Comparison of ENCODE assay signal across 9 mouse cellular contexts in the genomic region with DNA sequence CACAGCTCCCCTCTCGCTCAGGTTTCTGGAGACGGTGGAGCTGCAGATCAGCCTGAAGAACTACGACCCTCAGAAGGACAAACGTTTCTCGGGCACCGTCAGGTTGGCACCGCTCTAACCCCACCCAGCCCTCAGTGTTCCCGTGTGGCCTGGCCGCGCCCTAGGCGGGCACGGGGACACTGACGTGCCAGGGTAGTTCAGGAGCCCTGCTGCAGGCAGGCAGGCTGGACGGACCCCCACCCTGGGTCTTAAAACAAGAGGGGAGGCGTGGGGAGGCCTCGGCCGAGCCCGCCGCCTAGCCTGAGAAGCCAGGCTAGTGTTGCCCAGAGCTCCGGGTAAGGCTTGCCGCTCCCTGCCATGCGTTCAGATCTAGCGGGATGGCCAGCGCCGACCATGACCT. TPM values are rescaled to one million over a fixed set of nuclear protein-coding genes. Genes with fewer than 3 reads are reported as not detected.
DNase-seq lines count a peak whose midpoint lies in the region; ATAC-seq and TF ChIP-seq lines count a peak whose summit lies in the region.
"Had no signal": no experiment of that assay in that cellular context is flagged by ENCODE, and none has a peak within 500 bp of the region (broad histone marks: within the 10 kb centered on the region; RNA-seq: fewer than 3 reads in every experiment).

No protein-coding gene starts in this region.

- peaks cover 40% of the 10 kb centered on the region for H3K36me3 ChIP-seq in C2C12 (ENCODE audit: control insufficient read depth, insufficient read depth)
- H3K36me3 ChIP-seq in forebrain, embryonic 12.5 days (replicated peaks): peaks cover 41% of the 10 kb centered on the region
- H3K36me3 ChIP-seq in limb, embryonic 13.5 days: peaks cover 69% of the 10 kb centered on the region
- peaks cover 40% of the 10 kb centered on the region for H3K36me3 ChIP-seq in neural tube, embryonic 12.5 days

- no peaks in the 10 kb centered on the region for H3K27me3 ChIP-seq in C2C12 (ENCODE audit: control insufficient read depth, insufficient read depth, insufficient read length)
- H3K27me3 ChIP-seq in forebrain, embryonic 12.5 days: no peaks in the 10 kb centered on the region
- H3K27me3 ChIP-seq in limb, embryonic 13.5 days: no peaks in the 10 kb centered on the region
- no peaks in the 10 kb centered on the region for H3K27me3 ChIP-seq in neural tube, embryonic 12.5 days (replicated peaks)

- H3K4me2 ChIP-seq in forebrain, embryonic 12.5 days: peak overlapping the region; percentile 87
- H3K4me2 ChIP-seq in limb, embryonic 13.5 days (replicated peaks): peak overlapping the region; percentile 94
- peak overlapping the region; percentile 96 for H3K4me2 ChIP-seq in neural tube, embryonic 12.5 days (replicated peaks)

- peak overlapping the region; percentile 98 for H3K4me3 ChIP-seq in C2C12 (ENCODE audit: insufficient read depth, poor library complexity, severe bottlenecking)
- H3K4me3 ChIP-seq in forebrain, embryonic 12.5 days (replicated peaks): peak overlapping the region; percentile 90
- peak overlapping the region; percentile 97 for H3K4me3 ChIP-seq in limb, embryonic 13.5 days
- H3K4me3 ChIP-seq in neural tube, embryonic 12.5 days: peak overlapping the region; percentile 94

- peaks cover 25% of the 10 kb centered on the region for H3K79me3 ChIP-seq in C2C12 (ENCODE audit: low read depth)

- H3K27ac ChIP-seq in forebrain, embryonic 12.5 days: peak overlapping the region; percentile 96
- peak overlapping the region; percentile 95 for H3K27ac ChIP-seq in limb, embryonic 13.5 days
- H3K27ac ChIP-seq in neural tube, embryonic 12.5 days: peak overlapping the region; percentile 86

- ATAC-seq in forebrain, embryonic 12.5 days (ENCODE audit: low FRiP score): peak; percentile 9
- 0 out of 2 replicates have a peak, but pooled peaks have one; percentile 0 for ATAC-seq in limb, embryonic 13.5 days (ENCODE audit: low FRiP score, low read depth)
- peak; percentile 30 for ATAC-seq in neural tube, embryonic 12.5 days (ENCODE audit: low FRiP score, low read depth)

- DNase-seq in adrenal gland, postnatal 36 days: peak; percentile 32 to 46
- DNase-seq in adrenal gland, adult 8-10 months: no peak
- DNase-seq in urinary bladder, postnatal 10 days (ENCODE audit: low spot score): no peak
- no peak for DNase-seq in left cerebral cortex, adult 18-20 months (ENCODE audit: low spot score in 2 of 2)

- WGBS in forebrain, embryonic 12.5 days: under 1% methylated on average over 25 of the region's 25 CpGs
- under 1% methylated on average over 25 of the region's 25 CpGs for WGBS in limb, embryonic 13.5 days
- under 1% methylated on average over 25 of the region's 25 CpGs for whole genome bisulfite sequencing in neural tube, embryonic 12.5 days

- H3ac ChIP-seq in C2C12 (ENCODE audit: control insufficient read depth, insufficient read length, low read depth): peak overlapping the region; percentile 86

- H3K9ac ChIP-seq in forebrain, embryonic 12.5 days: peak overlapping the region; percentile 99
- H3K9ac ChIP-seq in limb, embryonic 13.5 days: peak overlapping the region; percentile 100
- peak overlapping the region; percentile 98 for H3K9ac ChIP-seq in neural tube, embryonic 12.5 days

- peaks cover 6% of the 10 kb centered on the region; the same call in 1 of the 2 replicates for H3K9me3 ChIP-seq in forebrain, embryonic 12.5 days
- peaks cover 8% of the 10 kb centered on the region; the same call in 1 of the 2 replicates for H3K9me3 ChIP-seq in limb, embryonic 13.5 days
- no peaks in the 10 kb centered on the region for H3K9me3 ChIP-seq in neural tube, embryonic 12.5 days

- H3K79me2 ChIP-seq in C2C12 (ENCODE audit: control insufficient read depth, insufficient read depth): peaks cover 33% of the 10 kb centered on the region

- TF ChIP-seq CTCF in C2C12 (IDR thresholded peaks at IDR 0.05; ENCODE audit: control insufficient read depth, insufficient read depth, insufficient read length): no peak

- peaks cover 30% of the 10 kb centered on the region for H3K4me1 ChIP-seq in forebrain, embryonic 12.5 days
- peaks cover 46% of the 10 kb centered on the region for H3K4me1 ChIP-seq in limb, embryonic 13.5 days
- peaks cover 29% of the 10 kb centered on the region for H3K4me1 ChIP-seq in neural tube, embryonic 12.5 days

TF ChIP-seq in C2C12, 6 proteins besides CTCF, POLR2A, EP300 and RAD21:
- TF ChIP-seq MAX (IDR thresholded peaks at IDR 0.05) (no peak), USF1 (IDR thresholded peaks at IDR 0.05; ENCODE audit: low read depth) (no peak), FOSL1 (IDR thresholded peaks at IDR 0.05; ENCODE audit: insufficient read depth, low read length, poor library complexity, severe bottlenecking) (no peak), CEBPB (IDR thresholded peaks at IDR 0.05; ENCODE audit: low read depth) (no peak), MYOG (IDR thresholded peaks at IDR 0.05; ENCODE audit: control insufficient read depth, extremely low read depth, insufficient read length) (no peak)
TF ChIP-seq in C2C12: peak in this region for 0.

RNA-seq across cellular contexts. Expression of gene Rpl10a, which starts 0.7 kb away (rescaled TPM):
- total RNA-seq in adrenal gland, postnatal 36 days (2021): 100 to 1,000 TPM; 847 to 904 TPM
- 100 to 1,000 TPM; 742 to 804 (median 775) TPM for total RNA-seq in adrenal gland, adult 8-10 months (2022)
- polyA plus RNA-seq in C2C12 (2012; fragmentation: generic; extraction: Trizol): 3,499 TPM
- 370 and 384 TPM in 2 replicates for polyA plus RNA-seq in forebrain, embryonic 12.5 days (2016; fragmentation: Nextera tagmentation; extraction: Ambion mirVana)
- 580 and 609 TPM in 2 replicates for polyA plus RNA-seq in limb, embryonic 13.5 days (2015; fragmentation: Nextera tagmentation; extraction: Ambion mirVana)
- polyA plus RNA-seq in neural tube, embryonic 12.5 days (2016; fragmentation: Nextera tagmentation; extraction: Ambion mirVana): 341 and 353 TPM in 2 replicates
- total RNA-seq in left cerebral cortex, adult 18-20 months (2021): 100 to 1,000 TPM; 322 to 334 TPM

RNA-seq across cellular contexts. Expression of gene Fance, which starts 15.6 kb away (rescaled TPM):
- total RNA-seq in adrenal gland, postnatal 36 days (2021): 10 to 100 TPM; 23.5 to 23.7 TPM
- total RNA-seq in adrenal gland, adult 8-10 months (2022): 10 to 100 TPM; 24.9 to 45.2 (median 36.2) TPM
- polyA plus RNA-seq in C2C12 (2012; fragmentation: generic; extraction: Trizol): 42.0 TPM
- polyA plus RNA-seq in forebrain, embryonic 12.5 days (2016; fragmentation: Nextera tagmentation; extraction: Ambion mirVana): 25.9 and 26.0 TPM in 2 replicates
- polyA plus RNA-seq in limb, embryonic 13.5 days (2015; fragmentation: Nextera tagmentation; extraction: Ambion mirVana): 36.0 and 37.3 TPM in 2 replicates
- 31.0 and 31.2 TPM in 2 replicates for polyA plus RNA-seq in neural tube, embryonic 12.5 days (2016; fragmentation: Nextera tagmentation; extraction: Ambion mirVana)
- total RNA-seq in left cerebral cortex, adult 18-20 months (2021): 10 to 100 TPM; 25.4 to 25.5 TPM

RNA-seq across cellular contexts. Expression of gene Tead3, which starts 21.7 kb away (rescaled TPM):
- 10 to 100 TPM; 10.0 to 10.1 TPM for total RNA-seq in adrenal gland, postnatal 36 days (2021)
- 10 to 100 TPM in 3 of 4 experiments, 1 to 10 TPM in 1; 8.5 to 21.1 (median 13.3) TPM for total RNA-seq in adrenal gland, adult 8-10 months (2022)
- polyA plus RNA-seq in C2C12 (2012; fragmentation: generic; extraction: Trizol): 21.5 TPM
- polyA plus RNA-seq in forebrain, embryonic 12.5 days (2016; fragmentation: Nextera tagmentation; extraction: Ambion mirVana): 4.2 and 5.1 TPM in 2 replicates
- polyA plus RNA-seq in limb, embryonic 13.5 days (2015; fragmentation: Nextera tagmentation; extraction: Ambion mirVana): 14.9 and 15.4 TPM in 2 replicates
- polyA plus RNA-seq in neural tube, embryonic 12.5 days (2016; fragmentation: Nextera tagmentation; extraction: Ambion mirVana): 3.5 and 4.8 TPM in 2 replicates
- 1 to 10 TPM; 2.3 to 2.5 TPM for total RNA-seq in left cerebral cortex, adult 18-20 months (2021)

RNA-seq across cellular contexts. Expression of gene Tulp1, which starts 36.1 kb away (rescaled TPM):
- under 1 TPM in 1 of 2 experiments, not detected in 1; 0.43 TPM for total RNA-seq in adrenal gland, postnatal 36 days (2021)
- under 1 TPM in 2 of 4 experiments, not detected in 2; 0.16 to 0.49 TPM for total RNA-seq in adrenal gland, adult 8-10 months (2022)
- 0.27 TPM for polyA plus RNA-seq in C2C12 (2012; fragmentation: generic; extraction: Trizol)
- 3.5 and 4.0 TPM in 2 replicates for polyA plus RNA-seq in forebrain, embryonic 12.5 days (2016; fragmentation: Nextera tagmentation; extraction: Ambion mirVana)
- 7.1 and 7.5 TPM in 2 replicates for polyA plus RNA-seq in limb, embryonic 13.5 days (2015; fragmentation: Nextera tagmentation; extraction: Ambion mirVana)
- polyA plus RNA-seq in neural tube, embryonic 12.5 days (2016; fragmentation: Nextera tagmentation; extraction: Ambion mirVana): 3.0 and 5.1 TPM in 2 replicates
- total RNA-seq in left cerebral cortex, adult 18-20 months (2021): not detected
- total RNA-seq: gastrocnemius, postnatal 36 days had no signal

Comparison
In these comparisons a context has a peak if more than half of its experiments do, and no peak if none do; other contexts are left out.
1. DNase-seq: peak in adrenal gland, postnatal 36 days (2 of 2); none in adrenal gland, adult 8-10 months (single experiment), urinary bladder, postnatal 10 days (single experiment) and left cerebral cortex, adult 18-20 months (0 of 2).
2. Peak in every context shown above with its lines, with median percentiles within 50 percentile points of each other: H3K4me3 ChIP-seq, ATAC-seq, H3K27ac ChIP-seq, H3K4me2 ChIP-seq and H3K9ac ChIP-seq.